Mouse (Mus musculus) hematopoietic stem cell, adult 5-6 weeks (primary cell): ENCODE data around the gene Nadk2. TPM values are rescaled to one million over a fixed set of nuclear protein-coding genes. Genes with fewer than 3 reads are reported as not detected.

Source experiments
- ATAC-seq, 2 experiments: fragments of 125-278 bp in 1 of 2; replicated peaks in 1 of 2; 2 replicates each; pipeline ENCODE4 v1.8.0; 2016 to 2017; ENCODE audit warnings: inconsistent platforms in 2 of 2, mild to moderate bottlenecking in 2 of 2, moderate number of reproducible peaks in 2 of 2, low read depth in 1 of 2, moderate TSS enrichment in 1 of 2; ENCODE audit not compliant: low FRiP score in 2 of 2, poor library complexity in 2 of 2, severe bottlenecking in 2 of 2, insufficient read depth in 1 of 2, low TSS enrichment in 1 of 2
- total RNA-seq: library from RNA; stranded (forward); fragments of 172-1452, 232-1000 nt; gene quantifications from 2 replicates; pipeline ENCODE4 v1.2.3, GENCODE M21; 2017

Nadk2 gene
- total RNA-seq, 1 experiment from 2014 or later = 80.0 TPM

- ATAC-seq = no peak
Measured at GRCm38 (mm10) chr15:9081294-9081693, 10.2 kb downstream of the Nadk2 start.

DNA sequence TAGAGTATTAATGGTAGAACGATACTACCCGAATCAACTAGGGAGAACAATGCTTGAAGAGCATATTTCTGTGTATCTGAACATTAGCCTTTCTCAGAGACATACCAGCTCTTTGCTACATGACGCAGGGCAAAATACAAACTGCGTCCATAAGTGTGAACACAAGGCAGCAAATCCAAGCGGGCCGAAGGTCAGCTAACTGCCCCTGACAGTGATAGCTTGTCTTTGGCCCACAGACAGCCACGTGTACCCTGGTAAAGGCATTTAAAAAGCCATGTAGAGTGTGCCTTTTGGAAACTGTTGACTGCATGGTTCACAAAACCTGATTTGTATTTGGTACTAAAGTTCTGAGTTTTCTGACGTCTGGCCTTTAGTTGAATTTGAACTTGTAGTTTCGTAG is 11.7 kb downstream of the Nadk2 start:
- ATAC-seq = no peak

GRCm38 (mm10) chr15:9086813-9087212 is 15.8 kb downstream of the Nadk2 start:
- ATAC-seq = peak; percentile 37 to 47; a peak in 3 of 4 replicates

- no peak for ATAC-seq
Measured at GRCm38 (mm10) chr15:9087421-9087820, 16.4 kb downstream of the Nadk2 start.

DNA sequence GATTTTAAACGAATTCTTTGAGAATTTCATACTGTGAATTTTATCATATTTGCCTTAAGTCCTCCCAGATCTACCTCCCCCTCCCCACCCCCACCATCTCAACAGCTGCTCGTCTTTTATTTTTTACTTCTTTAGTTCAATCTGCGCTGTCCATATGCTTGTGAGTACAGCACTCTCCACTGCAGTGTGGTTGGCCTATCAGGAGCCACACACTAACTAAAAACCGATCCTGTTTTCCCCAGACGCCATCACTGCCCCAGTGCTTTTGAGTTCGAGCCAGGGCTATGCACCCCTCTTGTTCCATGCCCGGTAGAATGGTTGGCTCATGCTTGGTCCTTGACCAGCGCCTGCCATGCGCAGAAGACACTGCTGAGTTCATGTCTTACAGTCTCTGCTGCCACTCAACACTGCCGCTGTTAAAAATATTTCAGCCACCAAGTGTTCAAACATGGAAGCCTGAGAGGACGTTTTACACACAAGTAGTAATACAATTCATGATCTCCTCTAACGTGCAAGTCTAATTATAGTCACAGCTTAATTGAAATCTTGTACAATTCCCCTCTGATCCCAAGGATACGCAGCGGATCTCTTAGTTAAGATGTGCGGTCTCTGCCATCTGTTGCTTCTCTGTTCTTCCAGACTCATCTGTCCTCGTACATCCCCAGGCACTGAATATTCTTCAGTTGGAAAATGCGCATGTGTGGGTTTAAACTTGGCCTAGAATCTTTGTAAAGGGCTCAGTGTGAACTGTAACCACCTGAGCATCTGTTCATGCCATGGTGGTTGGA is 17.0 kb downstream of the Nadk2 start:
- no peak for ATAC-seq

DNA sequence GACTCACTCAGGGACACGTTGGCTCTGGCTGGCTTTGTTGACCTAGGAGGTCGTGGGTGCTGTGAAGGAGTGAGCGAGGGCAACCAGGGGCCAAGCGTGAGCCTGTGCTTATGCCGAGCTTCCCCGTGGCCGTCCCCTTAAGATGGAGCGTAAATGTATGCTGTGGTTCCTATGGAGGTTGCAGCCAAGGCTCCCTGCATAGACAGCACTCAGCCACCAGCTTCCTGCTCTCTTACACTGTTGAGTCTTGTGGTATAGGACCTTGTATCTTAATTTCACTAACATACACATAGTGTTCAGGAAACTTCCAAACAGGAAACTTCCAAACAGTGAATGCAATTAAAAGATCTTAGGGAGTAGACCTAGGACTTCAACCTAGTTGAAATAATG is 17.6 kb downstream of the Nadk2 start:
- no peak for ATAC-seq

- no peak for ATAC-seq
Measured at GRCm38 (mm10) chr15:9089136-9089720, 18.2 kb downstream of the Nadk2 start.

GRCm38 (mm10) chr15:9090662-9091061 is 19.6 kb downstream of the Nadk2 start:
- no peak for ATAC-seq

DNA sequence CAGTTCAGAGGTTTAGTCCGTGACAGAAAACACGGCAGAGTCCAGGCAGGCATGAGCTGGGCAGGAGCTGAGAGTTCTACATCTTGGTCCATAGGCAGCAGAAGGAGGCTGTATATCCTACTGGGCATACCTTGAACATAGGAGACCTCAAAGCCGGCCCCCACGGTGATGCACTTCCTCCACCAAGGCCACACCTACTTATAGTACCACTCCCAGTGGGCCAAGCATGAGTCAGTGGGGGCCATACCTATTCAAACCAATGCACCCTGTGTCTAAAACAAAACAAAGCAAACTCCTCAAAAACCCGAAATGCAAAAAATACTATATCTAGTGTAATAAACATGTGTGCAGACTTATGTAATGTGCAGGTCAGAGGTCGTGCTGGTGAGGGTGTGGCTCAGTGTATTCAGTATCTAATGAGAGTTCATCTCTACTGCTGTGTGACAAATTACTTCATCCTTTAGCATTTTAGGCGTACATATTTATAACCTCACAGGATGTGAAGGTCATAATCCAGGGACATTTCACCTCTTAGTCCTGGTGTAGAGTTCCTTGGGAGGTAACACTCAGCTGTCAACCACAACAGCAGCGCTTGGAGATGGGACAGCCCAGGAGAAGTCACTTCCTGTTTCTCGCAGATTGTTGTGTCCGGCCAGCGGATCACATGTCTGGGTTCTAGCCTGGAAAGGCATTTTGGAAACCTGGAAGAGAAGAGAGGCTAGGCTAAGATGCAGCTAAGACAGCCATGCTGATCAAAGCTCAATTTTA is 22.7 kb downstream of the Nadk2 start:
- ATAC-seq = no peak

- no peak for ATAC-seq
Measured at GRCm38 (mm10) chr15:9094366-9094750, 23.3 kb downstream of the Nadk2 start.

DNA sequence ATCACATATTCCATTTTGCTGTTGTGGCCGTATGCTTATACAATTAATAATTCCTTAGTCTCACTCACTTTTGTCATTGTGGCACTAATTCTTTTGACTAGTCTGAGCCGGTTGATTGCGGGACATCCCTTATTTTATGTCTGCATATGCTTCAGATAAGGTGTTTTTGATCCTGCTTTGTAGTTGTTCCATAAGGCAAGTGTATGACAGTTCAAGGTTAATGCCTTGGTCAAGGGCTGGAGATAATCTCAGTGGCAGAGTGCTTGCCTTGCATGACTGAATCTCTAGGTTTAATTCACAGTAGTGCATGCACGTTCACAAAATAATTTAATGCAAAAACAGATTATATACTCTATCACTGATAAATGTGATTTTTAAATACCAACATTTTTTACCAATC is 25.8 kb downstream of the Nadk2 start:
- no peak for ATAC-seq

DNA sequence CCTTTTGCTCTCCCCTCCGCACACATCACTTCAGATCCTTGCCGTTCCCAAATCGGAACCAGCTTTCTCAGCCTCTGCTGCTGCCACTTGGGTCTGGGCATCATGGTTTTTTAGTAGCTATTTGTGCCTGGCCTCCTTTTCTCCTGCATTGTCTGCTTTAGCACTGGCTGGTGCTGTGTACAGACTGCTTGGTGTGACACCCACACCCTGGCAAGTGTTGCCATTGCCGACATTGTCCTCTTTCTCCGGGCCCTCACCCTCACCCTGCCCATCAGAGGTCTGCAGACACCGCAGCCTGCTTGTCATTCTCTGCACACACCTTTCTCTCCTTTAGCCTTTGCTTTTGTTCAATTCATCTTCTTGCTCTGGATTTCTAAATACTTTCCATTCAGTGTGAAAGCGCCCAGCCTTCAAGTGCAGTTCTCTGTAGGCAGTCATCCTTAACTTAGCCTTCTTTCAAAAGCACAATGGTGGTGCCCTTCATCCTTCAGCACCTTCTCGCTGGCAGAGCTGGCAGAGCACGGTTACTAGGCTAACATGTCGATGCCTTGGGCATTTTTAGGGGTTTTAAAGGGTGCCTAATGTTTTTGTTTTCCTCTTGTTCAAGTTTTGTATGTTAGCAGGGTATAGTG is 29.5 kb downstream of the Nadk2 start:
- ATAC-seq = no peak

- no peak for ATAC-seq
Measured at GRCm38 (mm10) chr15:9106303-9107074, 35.4 kb downstream of the Nadk2 start.

DNA sequence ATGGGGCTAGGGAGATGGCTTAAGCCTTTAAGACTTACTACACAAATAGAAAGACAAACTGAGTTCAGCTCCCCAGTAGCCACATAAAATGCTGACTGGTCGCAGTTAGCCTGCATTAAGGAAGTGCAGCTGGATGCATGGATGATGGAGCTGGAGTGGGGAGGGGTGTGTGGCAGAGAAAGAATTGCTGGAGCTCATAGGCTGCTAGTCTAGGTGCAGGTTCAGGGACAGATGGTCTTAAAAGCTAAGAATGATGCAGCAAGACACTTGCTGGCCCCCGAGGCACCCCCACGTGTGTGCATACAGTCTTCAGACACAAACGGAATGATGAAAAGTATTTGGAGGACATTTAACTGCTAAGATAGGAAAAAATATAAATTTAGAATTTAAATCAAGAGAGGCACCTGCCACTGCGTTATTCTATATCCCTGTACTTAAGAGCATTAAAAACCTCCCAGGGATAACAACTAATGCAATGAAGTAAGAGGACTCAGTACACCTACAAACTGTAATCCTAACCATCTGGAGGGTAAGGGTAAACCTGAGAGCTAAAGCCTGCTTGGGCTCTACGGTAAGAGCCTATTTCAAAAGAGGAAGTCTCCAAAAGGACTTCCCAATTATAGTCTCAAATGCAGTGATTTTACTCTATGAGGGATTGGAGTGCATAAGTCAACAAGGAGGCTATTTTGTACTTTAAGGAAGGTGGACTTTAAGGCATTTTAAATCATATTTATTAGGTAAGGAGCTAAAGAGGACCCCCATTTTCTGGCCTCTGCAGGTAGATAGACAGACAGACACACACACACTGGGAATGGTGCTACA is 39.7 kb downstream of the Nadk2 start:
- ATAC-seq = no peak

- ATAC-seq = no peak
Measured at GRCm38 (mm10) chr15:9111648-9112047, 40.6 kb downstream of the Nadk2 start.

GRCm38 (mm10) chr15:9113556-9113955 is 42.5 kb downstream of the Nadk2 start:
- 0 out of 4 replicates have a peak, but pooled peaks of 1 of the 2 experiments have one; percentile 10 for ATAC-seq
